Comparison of ENCODE assay signal across 11 mouse cellular contexts in genomic region chr7:140949824-140950530, GRCm38 (mm10). TPM values are rescaled to one million over a fixed set of nuclear protein-coding genes. Genes with fewer than 3 reads are reported as not detected.
A peak's percentile ranks its signal among the peaks of the same experiment; 100 is the strongest.
DNase-seq lines count a peak whose midpoint lies in the region; ATAC-seq and TF ChIP-seq lines count a peak whose summit lies in the region.
"Had no signal": no experiment of that assay in that cellular context is flagged by ENCODE, and none has a peak within 500 bp of the region (broad histone marks: within the 10 kb centered on the region; RNA-seq: fewer than 3 reads in every experiment).

Ifitm5 (minus strand) TSS chr7:140950291.

- no peak within 1 kb of the TSS; the same call in 1 of the 2 replicates for H3K4me3 ChIP-seq in intestine, embryonic 15.5 days (replicated peaks)
- H3K4me3 ChIP-seq in intestine, postnatal 0 days (ENCODE audit: low read depth, low read length): no peak within 1 kb of the TSS
- H3K4me3 ChIP-seq in midbrain, embryonic 10.5 days: no peak within 1 kb of the TSS
- H3K4me3 ChIP-seq in midbrain, embryonic 16.5 days (ENCODE audit: low read depth, low read length): no peak within 1 kb of the TSS
- H3K4me3 ChIP-seq in embryonic facial prominence, embryonic 14.5 days (ENCODE audit: low read depth, low read length): 0 out of 2 replicates have a peak within 1 kb of the TSS, but pooled peaks have one; percentile 2
- H3K4me3 ChIP-seq in small intestine, adult 2 months (ENCODE audit: low read depth, low read length): no peak within 1 kb of the TSS

- no peaks in the 10 kb centered on the region for H3K9me3 ChIP-seq in intestine, embryonic 15.5 days
- no peaks in the 10 kb centered on the region for H3K9me3 ChIP-seq in intestine, postnatal 0 days (ENCODE audit: control insufficient read depth)
- no peaks in the 10 kb centered on the region for H3K9me3 ChIP-seq in midbrain, embryonic 10.5 days (replicated peaks)
- no peaks in the 10 kb centered on the region for H3K9me3 ChIP-seq in midbrain, embryonic 16.5 days (replicated peaks; ENCODE audit: control insufficient read depth, low read length, poor library complexity, severe bottlenecking)
- H3K9me3 ChIP-seq in embryonic facial prominence, embryonic 14.5 days (ENCODE audit: control insufficient read depth, low read length): no peaks in the 10 kb centered on the region
- H3K9me3 ChIP-seq: G1E had no signal

- TF ChIP-seq CTCF in intestine, postnatal 0 days (IDR thresholded peaks at IDR 0.05; ENCODE audit: low read depth): no peak
- no peak for TF ChIP-seq CTCF in small intestine, adult 2 months (IDR thresholded peaks at IDR 0.05; ENCODE audit: extremely low read depth, insufficient read length, insufficient replicate concordance, low read depth, low read length)

- no peaks in the 10 kb centered on the region for H3K27me3 ChIP-seq in intestine, embryonic 15.5 days (replicated peaks)
- no peaks in the 10 kb centered on the region for H3K27me3 ChIP-seq in intestine, postnatal 0 days (replicated peaks; ENCODE audit: control insufficient read depth, insufficient read depth, low read length)
- H3K27me3 ChIP-seq in midbrain, embryonic 10.5 days (ENCODE audit: low read depth, poor library complexity, severe bottlenecking): no peaks in the 10 kb centered on the region
- H3K27me3 ChIP-seq in midbrain, embryonic 16.5 days (ENCODE audit: control insufficient read depth, insufficient read depth, low read depth, low read length): no peaks in the 10 kb centered on the region
- H3K27me3 ChIP-seq in embryonic facial prominence, embryonic 14.5 days (replicated peaks; ENCODE audit: control insufficient read depth, insufficient read depth, low read length): no peaks in the 10 kb centered on the region
- no peaks in the 10 kb centered on the region for H3K27me3 ChIP-seq in small intestine, adult 2 months (ENCODE audit: control insufficient read depth, insufficient read depth, low read length)

- H3K36me3 ChIP-seq in intestine, embryonic 15.5 days: peaks cover 37% of the 10 kb centered on the region
- peaks cover 54% of the 10 kb centered on the region for H3K36me3 ChIP-seq in intestine, postnatal 0 days (ENCODE audit: control insufficient read depth, insufficient read depth)
- peaks cover 42% of the 10 kb centered on the region for H3K36me3 ChIP-seq in midbrain, embryonic 10.5 days
- no peaks in the 10 kb centered on the region for H3K36me3 ChIP-seq in midbrain, embryonic 16.5 days (ENCODE audit: control insufficient read depth, insufficient read depth, low read length)
- peaks cover 62% of the 10 kb centered on the region for H3K36me3 ChIP-seq in embryonic facial prominence, embryonic 14.5 days (ENCODE audit: control insufficient read depth, insufficient read depth, low read length)
- peaks cover 20% of the 10 kb centered on the region for H3K36me3 ChIP-seq in small intestine, adult 2 months (ENCODE audit: control insufficient read depth, insufficient read depth, low read length)

- WGBS in intestine, embryonic 15.5 days: 82% methylated on average over 16 of the region's 16 CpGs
- WGBS in intestine, postnatal 0 days: 79% methylated on average over 16 of the region's 16 CpGs
- 86% methylated on average over 16 of the region's 16 CpGs for WGBS in midbrain, embryonic 10.5 days
- 80% methylated on average over 16 of the region's 16 CpGs for WGBS in midbrain, embryonic 16.5 days
- WGBS in embryonic facial prominence, embryonic 14.5 days: 81% methylated on average over 16 of the region's 16 CpGs
- WGBS in small intestine, adult 2 months: 76% methylated on average over 16 of the region's 16 CpGs

- H3K9ac ChIP-seq in intestine, embryonic 15.5 days: no peak within 1 kb of the TSS
- H3K9ac ChIP-seq in intestine, postnatal 0 days (ENCODE audit: low read depth, low read length): no peak within 1 kb of the TSS; the same call in 1 of the 2 replicates
- no peak within 1 kb of the TSS for H3K9ac ChIP-seq in midbrain, embryonic 16.5 days (ENCODE audit: low read depth, low read length)
- no peak within 1 kb of the TSS; the same call in 1 of the 2 replicates for H3K9ac ChIP-seq in embryonic facial prominence, embryonic 14.5 days (ENCODE audit: low read depth, low read length)

- ATAC-seq in intestine, embryonic 15.5 days: no peak
- ATAC-seq in intestine, postnatal 0 days: no peak
- ATAC-seq in midbrain, embryonic 16.5 days: no peak
- no peak for ATAC-seq in embryonic facial prominence, embryonic 14.5 days (ENCODE audit: low read depth)

- peak within 1 kb of the TSS; percentile 26; the same call in 1 of the 2 replicates for H3K4me2 ChIP-seq in intestine, embryonic 15.5 days (replicated peaks)
- H3K4me2 ChIP-seq in intestine, postnatal 0 days (replicated peaks; ENCODE audit: low read depth): no peak within 1 kb of the TSS; the same call in 1 of the 2 replicates
- H3K4me2 ChIP-seq in midbrain, embryonic 16.5 days (ENCODE audit: low read length): no peak within 1 kb of the TSS
- H3K4me2 ChIP-seq in embryonic facial prominence, embryonic 14.5 days (ENCODE audit: low read depth, low read length): 0 out of 2 replicates have a peak within 1 kb of the TSS, but pooled peaks have one; percentile 10

- no peak for DNase-seq in midbrain, embryonic 10.5 days (ENCODE audit: low spot score)
- DNase-seq in embryonic facial prominence, embryonic 14.5 days (ENCODE audit: low spot score): no peak
- DNase-seq in layer of hippocampus, adult 11-12 months (ENCODE audit: low spot score): no peak
- no peak for DNase-seq in layer of hippocampus, postnatal 14 days (ENCODE audit: low spot score in 2 of 2)
- DNase-seq: cerebellum, adult 8-10 months had no signal

- no peak for TF ChIP-seq POLR2A in small intestine, adult 2 months (IDR thresholded peaks at IDR 0.05; ENCODE audit: low read depth, low read length)

- H3K27ac ChIP-seq in intestine, embryonic 15.5 days: peak within 1 kb of the TSS; percentile 48
- H3K27ac ChIP-seq in intestine, postnatal 0 days (ENCODE audit: low read depth, low read length): no peak within 1 kb of the TSS
- H3K27ac ChIP-seq in midbrain, embryonic 10.5 days (replicated peaks): peak within 1 kb of the TSS; percentile 57
- H3K27ac ChIP-seq in midbrain, embryonic 16.5 days (ENCODE audit: low read length): no peak within 1 kb of the TSS
- peak within 1 kb of the TSS; percentile 39 for H3K27ac ChIP-seq in embryonic facial prominence, embryonic 14.5 days (replicated peaks; ENCODE audit: low read depth, low read length)
- H3K27ac ChIP-seq in small intestine, adult 2 months (ENCODE audit: insufficient read depth, low read depth, low read length): peak within 1 kb of the TSS; percentile 23; the same call in 1 of the 2 replicates

- H3K4me1 ChIP-seq in intestine, embryonic 15.5 days (replicated peaks): peaks cover 43% of the 10 kb centered on the region
- H3K4me1 ChIP-seq in intestine, postnatal 0 days (replicated peaks; ENCODE audit: control insufficient read depth, insufficient read depth, low read length): peaks cover 11% of the 10 kb centered on the region; the same call in 1 of the 2 replicates
- peaks cover 33% of the 10 kb centered on the region for H3K4me1 ChIP-seq in midbrain, embryonic 10.5 days
- H3K4me1 ChIP-seq in midbrain, embryonic 16.5 days (ENCODE audit: control insufficient read depth, insufficient read depth, low read length): no peaks in the 10 kb centered on the region; the same call in 1 of the 2 replicates
- H3K4me1 ChIP-seq in embryonic facial prominence, embryonic 14.5 days (ENCODE audit: control insufficient read depth, insufficient read depth, low read length): peaks cover 30% of the 10 kb centered on the region
- H3K4me1 ChIP-seq in small intestine, adult 2 months (ENCODE audit: control insufficient read depth, insufficient read depth, insufficient read length, low read length): peaks cover 14% of the 10 kb centered on the region

RNA-seq across cellular contexts. Expression of gene Ifitm5, which starts in this region (rescaled TPM):
- polyA plus RNA-seq in intestine, embryonic 15.5 days (2015; fragmentation: Nextera tagmentation; extraction: Ambion mirVana): 2.4 and 3.4 TPM in 2 replicates
- 0.34 and 0.75 TPM in 2 replicates for polyA plus RNA-seq in intestine, postnatal 0 days (2015; fragmentation: Nextera tagmentation; extraction: Ambion mirVana)
- 1.2 and 1.3 TPM in 2 replicates for polyA plus RNA-seq in midbrain, embryonic 10.5 days (2016; fragmentation: Nextera tagmentation; extraction: Ambion mirVana)
- polyA plus RNA-seq in midbrain, embryonic 16.5 days (2015; fragmentation: Nextera tagmentation; extraction: Ambion mirVana): 0.29 and 1.3 TPM in 2 replicates
- polyA plus RNA-seq in embryonic facial prominence, embryonic 14.5 days (2014; fragmentation: Nextera tagmentation; extraction: Ambion mirVana): 108 and 179 TPM in 2 replicates
- polyA plus RNA-seq in small intestine, adult 2 months (2012; rRNA removed): 0.56 and 0.87 TPM in 2 replicates
- total RNA-seq in layer of hippocampus, postnatal 14 days (2021): not detected
- total RNA-seq: left cerebral cortex, postnatal 10 days had no signal

Comparison
In these comparisons a context has a peak if more than half of its experiments do, and no peak if none do; other contexts are left out.
1. RNA of gene Ifitm5 (polyA plus RNA-seq): 108 to 179 TPM in embryonic facial prominence, embryonic 14.5 days; 2.4 to 3.4 TPM in intestine, embryonic 15.5 days, 0.29 to 1.3 TPM in midbrain, embryonic 16.5 days, 1.2 to 1.3 TPM in midbrain, embryonic 10.5 days, 0.56 to 0.87 TPM in small intestine, adult 2 months and 0.34 to 0.75 TPM in intestine, postnatal 0 days; every median in the first group is over 10 times any median in the second.
2. H3K27ac ChIP-seq: peak in intestine, embryonic 15.5 days (single experiment), midbrain, embryonic 10.5 days (single experiment), embryonic facial prominence, embryonic 14.5 days (single experiment) and small intestine, adult 2 months (single experiment); none in intestine, postnatal 0 days (single experiment) and midbrain, embryonic 16.5 days (single experiment).
3. H3K4me2 ChIP-seq: peak in intestine, embryonic 15.5 days (single experiment) and embryonic facial prominence, embryonic 14.5 days (single experiment); none in intestine, postnatal 0 days (single experiment) and midbrain, embryonic 16.5 days (single experiment).